Comparison of ENCODE assay signal across 9 mouse cellular contexts in genomic region chr17:23661526-23661925, GRCm38 (mm10). TPM values are rescaled to one million over a fixed set of nuclear protein-coding genes. Genes with fewer than 3 reads are reported as not detected.
A peak's percentile ranks its signal among the peaks of the same experiment; 100 is the strongest.
DNase-seq lines count a peak whose midpoint lies in the region; ATAC-seq and TF ChIP-seq lines count a peak whose summit lies in the region.
"Had no signal": no experiment of that assay in that cellular context is flagged by ENCODE, and none has a peak within 500 bp of the region (broad histone marks: within the 10 kb centered on the region; RNA-seq: fewer than 3 reads in every experiment).

No protein-coding gene starts in this region.

- no peaks in the 10 kb centered on the region for H3K79me2 ChIP-seq in MEL (ENCODE audit: control insufficient read depth, insufficient read depth, low read length, poor library complexity)

- peaks cover 4% of the 10 kb centered on the region; the same call in 1 of the 2 replicates for H3K36me3 ChIP-seq in kidney, embryonic 16.5 days (ENCODE audit: insufficient read depth, low read length)
- peaks cover 6% of the 10 kb centered on the region for H3K36me3 ChIP-seq in kidney, embryonic 14.5 days (ENCODE audit: control insufficient read depth, insufficient read depth, low read length)
- no peaks in the 10 kb centered on the region for H3K36me3 ChIP-seq in MEL (ENCODE audit: control insufficient read depth in 1 of 2, insufficient read depth in 2 of 2, low read length in 2 of 2)
- peaks cover 8% of the 10 kb centered on the region; the same call in 1 of the 2 replicates for H3K36me3 ChIP-seq in small intestine, adult 2 months (ENCODE audit: control insufficient read depth, insufficient read depth, low read length)

- peak; percentile 20 for TF ChIP-seq RAD21 in MEL (IDR thresholded peaks at IDR 0.05; ENCODE audit: low read depth, low read length)

- intact Hi-C loops in left cerebral cortex, postnatal 25 days (cut with DNase I), result loop anchor here (5.0 kb wide), 1 partner anchor 41 kb away; no protein-coding TSS in a partner anchor

- no peak for TF ChIP-seq EP300 in MEL (IDR thresholded peaks at IDR 0.05; ENCODE audit: low read depth in 1 of 2, low read length in 2 of 2)

- H3K9me3 ChIP-seq in kidney, embryonic 16.5 days (ENCODE audit: low read length), result no peaks in the 10 kb centered on the region
- H3K9me3 ChIP-seq in kidney, embryonic 14.5 days (ENCODE audit: control insufficient read depth, low read length), result no peaks in the 10 kb centered on the region
- no peaks in the 10 kb centered on the region for H3K9me3 ChIP-seq in MEL (replicated peaks; ENCODE audit: insufficient read depth, low read length)
- H3K9me3 ChIP-seq: limb, embryonic 15.5 days had no signal

- WGBS in kidney, embryonic 16.5 days, result 2% methylated on average over 9 of the region's 9 CpGs
- 0% methylated on average over 9 of the region's 9 CpGs for WGBS in kidney, embryonic 14.5 days
- 14% methylated on average over 9 of the region's 9 CpGs for WGBS in small intestine, adult 2 months

- peak; percentile 68 to 82 (median 71) for TF ChIP-seq CTCF in MEL (IDR thresholded peaks at IDR 0.05 in 2 of 3, conservative IDR thresholded peaks at IDR 0.05 in 1 of 3; ENCODE audit: control insufficient read depth in 1 of 3, insufficient read depth in 1 of 3, low read depth in 2 of 3, low read length in 3 of 3, poor library complexity in 1 of 3, severe bottlenecking in 1 of 3)
- peak; percentile 34 for TF ChIP-seq CTCF in embryonic fibroblast, embryonic 13.5 days (IDR thresholded peaks at IDR 0.05; ENCODE audit: borderline replicate concordance, insufficient read depth, low read length)
- peak; percentile 50; the same call in 1 of the 2 replicates for TF ChIP-seq CTCF in small intestine, adult 2 months (IDR thresholded peaks at IDR 0.05; ENCODE audit: extremely low read depth, insufficient read length, insufficient replicate concordance, low read depth, low read length)

- no peak overlapping the region for H3K9ac ChIP-seq in kidney, embryonic 16.5 days (replicated peaks; ENCODE audit: low read length)
- no peak overlapping the region for H3K9ac ChIP-seq in kidney, embryonic 14.5 days (ENCODE audit: low read depth, low read length)
- H3K9ac ChIP-seq in MEL (ENCODE audit: control insufficient read depth, low read depth, low read length, poor library complexity, severe bottlenecking), result no peak overlapping the region
- H3K9ac ChIP-seq: limb, embryonic 15.5 days had no signal

- H3K27me3 ChIP-seq in kidney, embryonic 16.5 days (ENCODE audit: insufficient read depth, low read length), result peaks cover 35% of the 10 kb centered on the region
- H3K27me3 ChIP-seq in kidney, embryonic 14.5 days (ENCODE audit: control insufficient read depth, insufficient read depth, low read length), result peaks cover 37% of the 10 kb centered on the region
- H3K27me3 ChIP-seq in MEL (ENCODE audit: control insufficient read depth in 1 of 2, insufficient read depth in 2 of 2, low read length in 2 of 2), result no peaks in the 10 kb centered on the region; a peak in 1 of 4 replicates
- no peaks in the 10 kb centered on the region for H3K27me3 ChIP-seq in small intestine, adult 2 months (ENCODE audit: control insufficient read depth, insufficient read depth, low read length)

- H3K27ac ChIP-seq in kidney, embryonic 16.5 days (ENCODE audit: low read length), result no peak overlapping the region
- no peak overlapping the region for H3K27ac ChIP-seq in kidney, embryonic 14.5 days (ENCODE audit: low read depth, low read length)
- no peak overlapping the region for H3K27ac ChIP-seq in MEL (ENCODE audit: control insufficient read depth, low read depth, low read length)
- no peak overlapping the region for H3K27ac ChIP-seq in embryonic fibroblast, embryonic 13.5 days (ENCODE audit: insufficient read depth, low read length)
- H3K27ac ChIP-seq in small intestine, adult 2 months (ENCODE audit: insufficient read depth, low read depth, low read length), result no peak overlapping the region

- TF ChIP-seq POLR2A in MEL (IDR thresholded peaks at IDR 0.05; ENCODE audit: control insufficient read depth in 1 of 2, insufficient read depth in 1 of 2, low read depth in 1 of 2, low read length in 2 of 2, poor library complexity in 1 of 2), result no peak
- TF ChIP-seq POLR2A in embryonic fibroblast, embryonic 13.5 days (IDR thresholded peaks at IDR 0.05; ENCODE audit: low read depth, low read length), result no peak
- no peak for TF ChIP-seq POLR2A in small intestine, adult 2 months (IDR thresholded peaks at IDR 0.05; ENCODE audit: low read depth, low read length)

- peaks cover 5% of the 10 kb centered on the region; the same call in 1 of the 2 replicates for H3K4me1 ChIP-seq in kidney, embryonic 16.5 days (ENCODE audit: insufficient read depth, low read length)
- H3K4me1 ChIP-seq in kidney, embryonic 14.5 days (ENCODE audit: control insufficient read depth, insufficient read depth, low read length), result no peaks in the 10 kb centered on the region; the same call in 1 of the 2 replicates
- peaks cover 0 to 4% of the 10 kb centered on the region in 2 experiments; a peak in 2 of 4 replicates for H3K4me1 ChIP-seq in MEL (ENCODE audit: control insufficient read depth in 1 of 2, insufficient read depth in 2 of 2, low read length in 2 of 2)
- no peaks in the 10 kb centered on the region for H3K4me1 ChIP-seq in embryonic fibroblast, embryonic 13.5 days (ENCODE audit: control insufficient read depth, insufficient read depth, low read length)
- H3K4me1 ChIP-seq in small intestine, adult 2 months (ENCODE audit: control insufficient read depth, insufficient read depth, insufficient read length, low read length), result peaks cover 2% of the 10 kb centered on the region; the same call in 1 of the 2 replicates

- DNase-seq in MEL (ENCODE audit: low read depth, low spot score), result peak; percentile 32
- no peak for DNase-seq in cerebellum, adult 18-20 months
- DNase-seq in frontal cortex, postnatal 25 days (ENCODE audit: low spot score in 2 of 2), result no peak
- no peak for DNase-seq in left cerebral cortex, postnatal 25 days (ENCODE audit: low spot score in 2 of 2)

- H3K4me3 ChIP-seq in kidney, embryonic 16.5 days (ENCODE audit: low read length), result no peak overlapping the region
- H3K4me3 ChIP-seq in kidney, embryonic 14.5 days (ENCODE audit: low read length), result no peak overlapping the region
- no peak overlapping the region for H3K4me3 ChIP-seq in MEL (ENCODE audit: control insufficient read depth in 1 of 2, insufficient read depth in 1 of 2, low read depth in 2 of 2, low read length in 2 of 2)
- H3K4me3 ChIP-seq in embryonic fibroblast, embryonic 13.5 days (ENCODE audit: insufficient read depth, low read length), result no peak overlapping the region
- no peak overlapping the region for H3K4me3 ChIP-seq in small intestine, adult 2 months (ENCODE audit: low read depth, low read length)

- ATAC-seq in kidney, embryonic 16.5 days (ENCODE audit: low FRiP score, low TSS enrichment), result no peak
- ATAC-seq in kidney, embryonic 14.5 days (ENCODE audit: low FRiP score, low TSS enrichment), result no peak

- peak overlapping the region; percentile 21; the same call in 1 of the 2 replicates for H3K4me2 ChIP-seq in kidney, embryonic 16.5 days (replicated peaks; ENCODE audit: low read depth, low read length)
- no peak overlapping the region for H3K4me2 ChIP-seq in kidney, embryonic 14.5 days (replicated peaks; ENCODE audit: low read depth, low read length)

RNA-seq across cellular contexts. Expression of gene Bicdl2, which starts 1.2 kb away (rescaled TPM):
- polyA plus RNA-seq in kidney, embryonic 16.5 days (2015; fragmentation: Nextera tagmentation; extraction: Ambion mirVana), result 1.7 and 2.0 TPM in 2 replicates
- polyA plus RNA-seq in kidney, embryonic 14.5 days (2014; fragmentation: Nextera tagmentation; extraction: Ambion mirVana), result 0.76 and 1.2 TPM in 2 replicates
- 0.08 TPM in 1 of 2 replicates, not detected in the other for total RNA-seq in MEL (2012; rRNA removed)
- under 1 TPM in 1 of 2 experiments, not detected in 1; 0.17 TPM for polyA plus RNA-seq in MEL (2012; ENCODE audit: insufficient read depth in 1 of 2, insufficient read length in 2 of 2, low read depth in 1 of 2, low replicate concordance in 2 of 2, missing spikeins in 1 of 2)
- polyA plus RNA-seq in embryonic fibroblast, embryonic 13.5 days (2011; ENCODE audit: insufficient read length, low read depth, missing spikeins), result not detected in 2 replicates
- 5.2 and 6.0 TPM in 2 replicates for polyA plus RNA-seq in small intestine, adult 2 months (2012; rRNA removed)
- not detected for total RNA-seq in left cerebral cortex, postnatal 25 days (2021)

RNA-seq across cellular contexts. Expression of gene Hcfc1r1, which starts 11.9 kb away (rescaled TPM):
- polyA plus RNA-seq in kidney, embryonic 16.5 days (2015; fragmentation: Nextera tagmentation; extraction: Ambion mirVana), result 73.4 and 83.7 TPM in 2 replicates
- 61.9 and 83.8 TPM in 2 replicates for polyA plus RNA-seq in kidney, embryonic 14.5 days (2014; fragmentation: Nextera tagmentation; extraction: Ambion mirVana)
- 11.0 and 15.6 TPM in 2 replicates for total RNA-seq in MEL (2012; rRNA removed)
- polyA plus RNA-seq in MEL (2012; ENCODE audit: insufficient read depth in 1 of 2, insufficient read length in 2 of 2, low read depth in 1 of 2, low replicate concordance in 2 of 2, missing spikeins in 1 of 2), result 10 to 100 TPM in 1 of 2 experiments, not detected in 1; 81.6 TPM
- 146 and 164 TPM in 2 replicates for polyA plus RNA-seq in embryonic fibroblast, embryonic 13.5 days (2011; ENCODE audit: insufficient read length, low read depth, missing spikeins)
- polyA plus RNA-seq in small intestine, adult 2 months (2012; rRNA removed), result 106 and 251 TPM in 2 replicates
- total RNA-seq in left cerebral cortex, postnatal 25 days (2021), result 100 to 1,000 TPM; 127 to 129 TPM

RNA-seq across cellular contexts. Expression of gene Thoc6, which starts 12.2 kb away (rescaled TPM):
- polyA plus RNA-seq in kidney, embryonic 16.5 days (2015; fragmentation: Nextera tagmentation; extraction: Ambion mirVana), result 59.8 and 65.5 TPM in 2 replicates
- polyA plus RNA-seq in kidney, embryonic 14.5 days (2014; fragmentation: Nextera tagmentation; extraction: Ambion mirVana), result 53.0 and 62.9 TPM in 2 replicates
- total RNA-seq in MEL (2012; rRNA removed), result 26.4 and 36.9 TPM in 2 replicates
- 10 to 100 TPM in 1 of 2 experiments, not detected in 1; 62.9 TPM for polyA plus RNA-seq in MEL (2012; ENCODE audit: insufficient read depth in 1 of 2, insufficient read length in 2 of 2, low read depth in 1 of 2, low replicate concordance in 2 of 2, missing spikeins in 1 of 2)
- polyA plus RNA-seq in embryonic fibroblast, embryonic 13.5 days (2011; ENCODE audit: insufficient read length, low read depth, missing spikeins), result 15.7 and 20.1 TPM in 2 replicates
- 12.4 and 19.8 TPM in 2 replicates for polyA plus RNA-seq in small intestine, adult 2 months (2012; rRNA removed)
- 1 to 10 TPM; 5.2 to 7.4 TPM for total RNA-seq in left cerebral cortex, postnatal 25 days (2021)

RNA-seq across cellular contexts. Expression of gene Tnfrsf12a, which starts 15.7 kb away (rescaled TPM):
- polyA plus RNA-seq in kidney, embryonic 16.5 days (2015; fragmentation: Nextera tagmentation; extraction: Ambion mirVana), result 28.9 and 31.2 TPM in 2 replicates
- 14.5 and 16.4 TPM in 2 replicates for polyA plus RNA-seq in kidney, embryonic 14.5 days (2014; fragmentation: Nextera tagmentation; extraction: Ambion mirVana)
- total RNA-seq in MEL (2012; rRNA removed), result 15.4 and 18.8 TPM in 2 replicates
- polyA plus RNA-seq in MEL (2012; ENCODE audit: insufficient read depth in 1 of 2, insufficient read length in 2 of 2, low read depth in 1 of 2, low replicate concordance in 2 of 2, missing spikeins in 1 of 2), result 10 to 100 TPM in 1 of 2 experiments, not detected in 1; 14.7 TPM
- polyA plus RNA-seq in embryonic fibroblast, embryonic 13.5 days (2011; ENCODE audit: insufficient read length, low read depth, missing spikeins), result 126 and 221 TPM in 2 replicates
- polyA plus RNA-seq in small intestine, adult 2 months (2012; rRNA removed), result 27.9 and 30.9 TPM in 2 replicates
- total RNA-seq in left cerebral cortex, postnatal 25 days (2021), result 10 to 100 TPM; 10.3 to 13.5 TPM

RNA-seq across cellular contexts. Expression of gene Mmp25, which starts 16.4 kb away (rescaled TPM):
- 1.1 and 1.2 TPM in 2 replicates for polyA plus RNA-seq in kidney, embryonic 16.5 days (2015; fragmentation: Nextera tagmentation; extraction: Ambion mirVana)
- 0.46 and 1.3 TPM in 2 replicates for polyA plus RNA-seq in kidney, embryonic 14.5 days (2014; fragmentation: Nextera tagmentation; extraction: Ambion mirVana)
- total RNA-seq in MEL (2012; rRNA removed), result 0.03 TPM in 1 of 2 replicates, not detected in the other
- under 1 TPM in 1 of 2 experiments, not detected in 1; 0.01 TPM for polyA plus RNA-seq in MEL (2012; ENCODE audit: insufficient read depth in 1 of 2, insufficient read length in 2 of 2, low read depth in 1 of 2, low replicate concordance in 2 of 2, missing spikeins in 1 of 2)
- 0.30 and 0.50 TPM in 2 replicates for polyA plus RNA-seq in embryonic fibroblast, embryonic 13.5 days (2011; ENCODE audit: insufficient read length, low read depth, missing spikeins)
- 1.5 and 1.6 TPM in 2 replicates for polyA plus RNA-seq in small intestine, adult 2 months (2012; rRNA removed)
- total RNA-seq in left cerebral cortex, postnatal 25 days (2021), result under 1 TPM; 0.32 to 0.34 TPM
